Mouse (Mus musculus) megakaryocyte, embryonic 14.5 days (primary cell): ENCODE results near the gene Rora. TPM values are rescaled to one million over a fixed set of nuclear protein-coding genes. Genes with fewer than 3 reads are reported as not detected.

Experiments used
- H3K27me3 ChIP-seq: replicated peaks from 2 replicates; pipeline ENCODE3; 2012; ENCODE audit warnings: inconsistent platforms
- H3K36me3 ChIP-seq: replicated peaks from 2 replicates; pipeline ENCODE3; 2012; ENCODE audit warnings: low read length, inconsistent platforms, mixed read lengths
- H3K4me1 ChIP-seq: 2 replicates; pipeline ENCODE4 v1.6.1; 2012; ENCODE audit warnings: inconsistent platforms
- H3K4me3 ChIP-seq: replicated peaks from 2 replicates; pipeline ENCODE3; 2012; ENCODE audit warnings: moderate library complexity, mild to moderate bottlenecking, inconsistent platforms
- H3K9me3 ChIP-seq: 2 replicates; pipeline ENCODE4 v1.6.1; 2012; ENCODE audit warnings: inconsistent platforms
- FLI1 ChIP-seq: IDR thresholded peaks from 2 replicates; pipeline ENCODE4 v1.6.1; 2012; ENCODE audit warnings: low read length, inconsistent platforms, mixed read lengths
- GATA1 ChIP-seq: IDR thresholded peaks from 3 replicates; pipeline ENCODE4 v1.6.1; 2012; ENCODE audit warnings: mixed read lengths, low read length, inconsistent platforms, borderline replicate concordance
- polyA plus RNA-seq: library from polyadenylated mRNA; stranded (reverse); fragments of >175 nt; gene quantifications from 2 replicates; pipeline ENCODE4 v1.2.3, GENCODE M21; 2012; ENCODE audit warnings: low replicate concordance; ENCODE audit not compliant: insufficient read depth

Gene Rora
- polyA plus RNA-seq, 1 experiment = 2.5 TPM

- Histone ChIP-seq H3K4me3 (no peak overlapping the region), H3K36me3 (no peaks in the 10 kb centered on the region), H3K4me1 (no peaks in the 10 kb centered on the region), H3K27me3 (peaks cover 7% of the 10 kb centered on the region), H3K9me3 (no peaks in the 10 kb centered on the region)
- TF ChIP-seq GATA1 (no peak), FLI1 (no peak)
These were observed 648.4 kb downstream of the Rora start for GRCm38 (mm10) chr9:69301955-69302354.

GRCm38 (mm10) chr9:69302846-69303245 lies 649.3 kb downstream of the Rora start:
- Histone ChIP-seq H3K36me3 (no peaks in the 10 kb centered on the region), H3K27me3 (peaks cover 7% of the 10 kb centered on the region), H3K9me3 (no peaks in the 10 kb centered on the region), H3K4me3 (no peak overlapping the region), H3K4me1 (peaks cover under 1% of the 10 kb centered on the region; the same call in 1 of the 2 replicates)
- TF ChIP-seq GATA1 (no peak), FLI1 (no peak)

GRCm38 (mm10) chr9:69303346-69303944 lies 649.9 kb downstream of the Rora start:
- H3K27me3 ChIP-seq = peaks cover 7% of the 10 kb centered on the region
- H3K4me1 ChIP-seq = peaks cover 7% of the 10 kb centered on the region; the same call in 1 of the 2 replicates
- TF ChIP-seq GATA1 (no peak), FLI1 (no peak)
- no peaks in the 10 kb centered on the region for H3K36me3 ChIP-seq
- no peak overlapping the region for H3K4me3 ChIP-seq
- no peaks in the 10 kb centered on the region for H3K9me3 ChIP-seq

- Histone ChIP-seq H3K4me1 (peaks cover 10% of the 10 kb centered on the region; the same call in 1 of the 2 replicates), H3K4me3 (no peak overlapping the region), H3K36me3 (no peaks in the 10 kb centered on the region), H3K9me3 (no peaks in the 10 kb centered on the region), H3K27me3 (peaks cover 7% of the 10 kb centered on the region)
- no peak for TF ChIP-seq GATA1
- no peak for TF ChIP-seq FLI1
These were observed 650.4 kb downstream of the Rora start for GRCm38 (mm10) chr9:69303962-69304361.

- H3K9me3 ChIP-seq = no peaks in the 10 kb centered on the region
- TF ChIP-seq FLI1 (no peak), GATA1 (no peak)
- no peaks in the 10 kb centered on the region for H3K36me3 ChIP-seq
- peaks cover 10% of the 10 kb centered on the region; the same call in 1 of the 2 replicates for H3K4me1 ChIP-seq
- peaks cover 7% of the 10 kb centered on the region for H3K27me3 ChIP-seq
- H3K4me3 ChIP-seq = no peak overlapping the region
These were observed 650.9 kb downstream of the Rora start for GRCm38 (mm10) chr9:69304492-69304891.

- no peaks in the 10 kb centered on the region for H3K9me3 ChIP-seq
- TF ChIP-seq FLI1 (no peak), GATA1 (no peak)
- no peak overlapping the region for H3K4me3 ChIP-seq
- peaks cover 7% of the 10 kb centered on the region for H3K27me3 ChIP-seq
- peaks cover 10% of the 10 kb centered on the region; the same call in 1 of the 2 replicates for H3K4me1 ChIP-seq
- H3K36me3 ChIP-seq = no peaks in the 10 kb centered on the region
These were observed 651.4 kb downstream of the Rora start for GRCm38 (mm10) chr9:69304991-69305390.

- H3K27me3 ChIP-seq = peaks cover 10% of the 10 kb centered on the region
- no peak for TF ChIP-seq GATA1
- TF ChIP-seq FLI1 = no peak
- H3K9me3 ChIP-seq = no peaks in the 10 kb centered on the region
- H3K4me3 ChIP-seq = no peak overlapping the region
- peaks cover 10% of the 10 kb centered on the region; the same call in 1 of the 2 replicates for H3K4me1 ChIP-seq
- H3K36me3 ChIP-seq = no peaks in the 10 kb centered on the region
These were observed 653.3 kb downstream of the Rora start for GRCm38 (mm10) chr9:69306734-69307528.

GRCm38 (mm10) chr9:69307974-69308373 lies 654.4 kb downstream of the Rora start:
- Histone ChIP-seq H3K9me3 (no peaks in the 10 kb centered on the region), H3K4me3 (no peak overlapping the region), H3K36me3 (no peaks in the 10 kb centered on the region), H3K27me3 (peaks cover 15% of the 10 kb centered on the region), H3K4me1 (peaks cover 10% of the 10 kb centered on the region; the same call in 1 of the 2 replicates)
- TF ChIP-seq GATA1 (no peak), FLI1 (no peak)

GRCm38 (mm10) chr9:69310524-69310923 lies 656.9 kb downstream of the Rora start:
- H3K4me3 ChIP-seq = no peak overlapping the region
- no peak for TF ChIP-seq GATA1
- no peak for TF ChIP-seq FLI1

GRCm38 (mm10) chr9:69313297-69313696 lies 659.7 kb downstream of the Rora start:
- Histone ChIP-seq H3K4me1 (peaks cover 14% of the 10 kb centered on the region), H3K27me3 (peaks cover 32% of the 10 kb centered on the region), H3K9me3 (no peaks in the 10 kb centered on the region), H3K36me3 (no peaks in the 10 kb centered on the region), H3K4me3 (no peak overlapping the region)
- TF ChIP-seq GATA1 (no peak), FLI1 (no peak)

More at GRCm38 (mm10) chr9:69310524-69310923, 656.9 kb downstream of the Rora start:
- Histone ChIP-seq H3K9me3 (no peaks in the 10 kb centered on the region), H3K36me3 (no peaks in the 10 kb centered on the region), H3K27me3 (peaks cover 21% of the 10 kb centered on the region), H3K4me1 (peaks cover 19% of the 10 kb centered on the region)
